Mouse (Mus musculus) heart, adult 2 months (tissue): ENCODE data around the gene Ddx4. TPM values are rescaled to one million over a fixed set of nuclear protein-coding genes. Genes with fewer than 3 reads are reported as not detected.
A peak's percentile ranks its signal among the peaks of the same experiment; 100 is the strongest.

Source experiments
- DNase-seq, 2 experiments: peaks; one replicate each; pipeline ENCODE4 v3.0.0; 2021
- H3K27ac ChIP-seq: fragments of 200-600 bp; 2 replicates; pipeline ENCODE4 v1.8.1; 2022
- H3K27me3 ChIP-seq: fragments of 200-500 bp; 2 replicates; pipeline ENCODE4 v1.6.1; 2012; ENCODE audit warnings: mild to moderate bottlenecking, low read length, inconsistent platforms, mixed read lengths; ENCODE audit not compliant: control insufficient read depth, insufficient read depth
- H3K36me3 ChIP-seq: fragments of 200-500 bp; 2 replicates; pipeline ENCODE4 v1.6.1; 2012; ENCODE audit warnings: low read length, inconsistent platforms; ENCODE audit not compliant: control insufficient read depth, insufficient read depth
- H3K4me1 ChIP-seq: fragments of 200-500 bp; 2 replicates; pipeline ENCODE4 v1.6.1; 2011; ENCODE audit warnings: low read length; ENCODE audit not compliant: control insufficient read depth, insufficient read depth
- H3K4me3 ChIP-seq: fragments of 200-600 bp; 2 replicates; pipeline ENCODE4 v1.8.1; 2022
- H3K79me2 ChIP-seq: fragments of 200-500 bp; replicated peaks from 2 replicates; pipeline ENCODE4 v1.6.1; 2012; ENCODE audit warnings: mild to moderate bottlenecking, inconsistent platforms, low read length, moderate library complexity, mixed read lengths; ENCODE audit not compliant: control insufficient read depth, insufficient read depth
- H3K9ac ChIP-seq: fragments of 200-500 bp; 2 replicates; pipeline ENCODE4 v1.6.1; 2012; ENCODE audit warnings: low read depth, mild to moderate bottlenecking, control low read depth, inconsistent platforms, low read length, mixed read lengths
- CTCF ChIP-seq: fragments of 200-600 bp; IDR thresholded peaks from 2 replicates; pipeline ENCODE4 v1.8.1; 2022; ENCODE audit warnings: antibody characterized with exemption, mild to moderate bottlenecking, moderate library complexity
- EP300 ChIP-seq: fragments of 200-500 bp; IDR thresholded peaks from 2 replicates; pipeline ENCODE4 v1.6.1; 2011; ENCODE audit warnings: low read depth, low read length, control low read depth; ENCODE audit not compliant: insufficient read depth
- POLR2A ChIP-seq: fragments of 200-500 bp; IDR thresholded peaks from 2 replicates; pipeline ENCODE4 v1.6.1; 2011; ENCODE audit warnings: mild to moderate bottlenecking, low read depth, low read length, control low read depth; ENCODE audit not compliant: insufficient read depth
- WGBS: fragments of 180-500 bp; shearing (Covaris S2); methylation state at CpG from one replicate; pipeline ENCODE4 v1.1.7; 2018; 5-methylcytosine and 5-hydroxymethylcytosine counted together
- intact Hi-C: fragments of 180-260 bp; cut with DNase I; formaldehyde crosslinking; loops from one replicate; pipeline ENCODE4 v1.15.1; 2025
- polyA plus RNA-seq: library from polyadenylated mRNA; depleted of rRNA; stranded (reverse); fragments of >200 nt; gene quantifications from 2 replicates; pipeline ENCODE4 v1.2.3, GENCODE M21; 2012
- total RNA-seq, 2 experiments: library from RNA; stranded (reverse); gene quantifications; 2 replicates each; pipeline ENCODE4 v1.2.3; 2021

Gene Ddx4
- total and polyA plus RNA-seq, 3 experiments, result 0.06 to 0.13 TPM; not detected in 1

GRCm38 (mm10) chr13:112635174-112635837 lies 17.0 kb downstream of the Ddx4 start:
- H3K27ac ChIP-seq, result no peak overlapping the region
- H3K9ac ChIP-seq, result no peak overlapping the region
- H3K79me2 ChIP-seq, result no peaks in the 10 kb centered on the region
- no peaks in the 10 kb centered on the region for H3K27me3 ChIP-seq
- no peak overlapping the region for H3K4me3 ChIP-seq
- H3K36me3 ChIP-seq, result no peaks in the 10 kb centered on the region
- intact Hi-C loops, result no loop called here
- H3K4me1 ChIP-seq, result no peaks in the 10 kb centered on the region
- WGBS, result 63% methylated on average over 7 of the region's 7 CpGs
- DNase-seq, result no peak
- TF ChIP-seq POLR2A (no peak), EP300 (no peak), CTCF (no peak)

DNA sequence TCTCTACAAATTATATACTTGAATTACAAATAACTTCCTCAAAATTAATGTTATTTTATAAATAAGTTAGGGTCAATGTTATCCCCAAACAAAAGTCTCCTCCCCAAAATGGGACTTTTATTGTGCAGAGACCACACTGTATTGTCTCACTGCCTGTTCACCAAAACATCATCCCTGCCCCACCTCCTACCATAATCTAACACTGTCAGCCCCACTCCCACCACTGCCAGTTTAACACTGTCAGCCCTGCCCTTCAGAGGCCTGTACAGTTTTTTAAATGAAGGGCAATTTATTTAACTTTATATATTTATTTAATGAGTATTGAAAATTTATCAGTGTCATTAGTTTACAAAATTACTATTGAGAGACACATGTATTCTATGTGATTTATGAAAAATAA lies 26.7 kb downstream of the Ddx4 start:
- no peak for DNase-seq
- Histone ChIP-seq H3K9ac (no peak overlapping the region), H3K36me3 (no peaks in the 10 kb centered on the region), H3K4me1 (no peaks in the 10 kb centered on the region), H3K27me3 (no peaks in the 10 kb centered on the region), H3K4me3 (no peak overlapping the region), H3K27ac (no peak overlapping the region), H3K79me2 (no peaks in the 10 kb centered on the region)
- intact Hi-C loops, result no loop called here
- TF ChIP-seq POLR2A (no peak), EP300 (no peak), CTCF (no peak)

GRCm38 (mm10) chr13:112624622-112625021 lies 27.7 kb downstream of the Ddx4 start:
- no peaks in the 10 kb centered on the region for H3K27me3 ChIP-seq
- intact Hi-C loops, result no loop called here
- 65% methylated on average over 3 of the region's 3 CpGs for WGBS
- no peaks in the 10 kb centered on the region for H3K79me2 ChIP-seq
- no peak overlapping the region for H3K9ac ChIP-seq
- H3K4me1 ChIP-seq, result no peaks in the 10 kb centered on the region
- no peak overlapping the region for H3K4me3 ChIP-seq
- no peak for DNase-seq
- H3K27ac ChIP-seq, result no peak overlapping the region
- no peaks in the 10 kb centered on the region for H3K36me3 ChIP-seq
- TF ChIP-seq EP300, result no peak
- no peak for TF ChIP-seq POLR2A
- TF ChIP-seq CTCF, result no peak

DNA sequence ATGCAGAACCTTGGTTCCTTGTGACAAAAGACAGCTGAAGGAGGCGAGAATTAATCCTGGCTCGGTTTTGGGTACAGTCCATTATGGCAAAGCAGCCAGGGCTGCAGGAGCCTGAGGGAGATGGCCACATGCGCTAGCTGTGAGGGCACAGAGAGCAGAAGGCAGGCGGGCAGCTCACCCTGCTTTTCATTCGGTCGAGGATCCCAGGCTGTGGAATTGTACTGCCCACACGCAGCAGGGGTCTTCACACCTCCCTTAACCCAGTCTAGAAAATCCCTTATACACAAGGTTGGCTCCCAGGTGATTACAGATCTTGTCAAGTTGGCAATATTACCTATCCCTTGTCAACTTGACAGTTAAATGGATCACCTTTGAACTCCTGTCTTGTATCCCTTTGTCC lies 28.6 kb downstream of the Ddx4 start:
- Histone ChIP-seq H3K9ac (no peak overlapping the region), H3K36me3 (no peaks in the 10 kb centered on the region), H3K79me2 (no peaks in the 10 kb centered on the region), H3K27me3 (no peaks in the 10 kb centered on the region), H3K4me1 (no peaks in the 10 kb centered on the region), H3K4me3 (no peak overlapping the region), H3K27ac (no peak overlapping the region)
- TF ChIP-seq EP300, result no peak
- TF ChIP-seq CTCF, result no peak
- no peak for TF ChIP-seq POLR2A
- intact Hi-C loops, result no loop called here
- no peak for DNase-seq
- WGBS, result 64% methylated on average over 7 of the region's 7 CpGs

- no peak for DNase-seq
- intact Hi-C loops, result no loop called here
- Histone ChIP-seq H3K79me2 (no peaks in the 10 kb centered on the region), H3K4me1 (no peaks in the 10 kb centered on the region), H3K27ac (no peak overlapping the region), H3K27me3 (no peaks in the 10 kb centered on the region), H3K9ac (no peak overlapping the region), H3K4me3 (no peak overlapping the region), H3K36me3 (no peaks in the 10 kb centered on the region)
- WGBS, result 76% methylated on average over 3 of the region's 3 CpGs
- TF ChIP-seq CTCF, result peak; percentile 29
- TF ChIP-seq EP300, result no peak
Measured at GRCm38 (mm10) chr13:112621592-112621991, 30.7 kb downstream of the Ddx4 start.

GRCm38 (mm10) chr13:112608606-112609005 lies 43.7 kb downstream of the Ddx4 start:
- no peaks in the 10 kb centered on the region for H3K27me3 ChIP-seq
- H3K9ac ChIP-seq, result no peak overlapping the region
- H3K27ac ChIP-seq, result no peak overlapping the region
- no peaks in the 10 kb centered on the region for H3K79me2 ChIP-seq
- no peaks in the 10 kb centered on the region for H3K4me1 ChIP-seq
- no peak for DNase-seq
- WGBS, result 80% methylated on average over 3 of the region's 3 CpGs
- intact Hi-C loops, result no loop called here
- no peaks in the 10 kb centered on the region for H3K36me3 ChIP-seq
- no peak for TF ChIP-seq EP300
- TF ChIP-seq CTCF, result no peak
- no peak for TF ChIP-seq POLR2A
- no peak overlapping the region for H3K4me3 ChIP-seq
